Mouse (Mus musculus): ENCODE measurements around the gene Rftn1. TPM values are rescaled to one million over a fixed set of nuclear protein-coding genes. Genes with fewer than 3 reads are reported as not detected.
A peak's percentile ranks its signal among the peaks of the same experiment; 100 is the strongest.

Rftn1 gene
- polyA plus RNA-seq, 1 experiment from 2014 or later, result 37.8 TPM

DNA sequence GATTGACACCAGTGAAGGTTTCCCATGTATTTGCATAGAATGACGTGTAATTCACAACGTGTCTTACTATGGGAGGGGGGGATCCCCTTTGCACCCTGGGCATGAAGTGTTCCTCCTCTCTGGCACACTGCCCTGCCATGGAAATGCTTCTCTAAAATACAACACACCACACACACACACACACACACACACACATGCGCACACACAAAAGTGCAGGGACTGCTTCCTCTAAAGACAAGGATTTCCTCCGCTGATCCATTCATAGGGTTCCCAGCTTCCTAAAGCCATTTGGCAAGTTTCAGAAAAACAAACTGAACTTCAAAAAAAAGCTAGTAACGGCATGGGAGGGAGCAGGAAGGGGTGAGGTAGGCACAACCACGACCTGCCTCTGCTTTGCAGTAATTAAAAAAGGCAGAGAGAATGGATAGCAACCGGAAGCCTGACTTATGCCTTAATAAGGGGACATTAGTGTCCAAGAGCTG lies 20.5 kb downstream of the Rftn1 start:
- Histone ChIP-seq H3K9me3 (replicated peaks; ENCODE audit: control insufficient read depth, low read length) (peaks cover 3% of the 10 kb centered on the region), H3K4me1 (ENCODE audit: control insufficient read depth, insufficient read depth, low read length) (peaks cover 23% of the 10 kb centered on the region), H3K4me3 (ENCODE audit: low read length) (no peak overlapping the region), H3K9ac (ENCODE audit: low read length) (no peak overlapping the region), H3K36me3 (ENCODE audit: control insufficient read depth, insufficient read depth) (peaks cover 41% of the 10 kb centered on the region), H3K27me3 (ENCODE audit: control insufficient read depth, insufficient read depth, low read length) (no peaks in the 10 kb centered on the region), H3K4me2 (ENCODE audit: low read depth, low read length) (no peak overlapping the region), H3K27ac (ENCODE audit: low read length) (peak overlapping the region; percentile 19; the same call in 1 of the 2 replicates)
- WGBS, result 52% methylated on average over 7 of the region's 7 CpGs
- ATAC-seq (replicated peaks; ENCODE audit: extremely low read depth, insufficient read depth, low FRiP score), result 0 out of 2 replicates have a peak, but pooled peaks have one; percentile 35

DNA sequence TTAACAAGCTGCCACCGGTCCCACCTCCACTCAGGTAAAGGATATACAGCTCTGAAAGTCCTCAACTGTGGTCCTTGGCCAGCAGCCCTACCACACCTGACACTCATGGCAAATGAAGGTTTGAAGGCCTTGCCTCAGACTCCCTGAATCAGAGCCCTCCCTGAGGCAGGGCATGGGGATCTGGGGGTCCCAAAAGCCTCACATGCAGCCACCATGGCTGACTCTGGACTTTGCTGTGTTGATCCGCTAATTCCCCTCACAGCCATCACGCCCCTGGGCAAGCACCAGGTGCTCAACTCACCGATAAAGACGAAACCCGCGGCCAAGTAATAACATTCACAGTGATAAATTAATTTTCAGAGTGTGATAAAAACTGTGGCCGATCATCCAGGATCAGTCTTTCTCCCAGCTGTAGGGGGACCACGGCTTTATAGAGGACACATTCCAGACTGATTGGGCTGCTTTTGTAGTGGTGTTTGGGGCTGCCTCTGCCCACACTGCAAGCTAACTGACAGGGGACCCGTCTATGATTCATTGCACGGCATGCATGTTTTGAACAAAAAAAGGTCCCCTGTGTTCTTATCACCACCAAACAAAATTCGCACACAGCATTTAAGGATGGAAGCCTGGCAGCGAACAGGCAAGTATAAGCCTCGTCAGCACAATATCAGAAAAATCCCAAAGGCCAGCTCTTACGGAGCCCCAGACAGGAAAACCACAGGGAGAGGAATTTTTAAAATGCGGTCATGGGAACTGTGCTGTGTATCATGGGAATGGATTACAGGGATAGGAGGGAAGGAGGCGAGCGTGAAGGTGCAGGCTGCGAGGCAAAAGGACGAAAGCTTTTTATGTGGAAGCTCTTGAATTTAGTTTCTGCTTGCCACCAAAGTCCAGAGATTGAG lies 29.3 kb downstream of the Rftn1 start:
- H3K4me3 ChIP-seq (ENCODE audit: low read length), result no peak overlapping the region
- no peaks in the 10 kb centered on the region for H3K27me3 ChIP-seq (ENCODE audit: control insufficient read depth, insufficient read depth, low read length)
- 75% methylated on average over 20 of the region's 20 CpGs for WGBS
- peaks cover 8% of the 10 kb centered on the region for H3K9me3 ChIP-seq (replicated peaks; ENCODE audit: control insufficient read depth, low read length)
- peaks cover 3% of the 10 kb centered on the region; the same call in 1 of the 2 replicates for H3K4me1 ChIP-seq (ENCODE audit: control insufficient read depth, insufficient read depth, low read length)
- no peak for ATAC-seq (replicated peaks; ENCODE audit: extremely low read depth, insufficient read depth, low FRiP score)
- H3K9ac ChIP-seq (ENCODE audit: low read length), result no peak overlapping the region
- H3K4me2 ChIP-seq (ENCODE audit: low read depth, low read length), result no peak overlapping the region
- H3K36me3 ChIP-seq (ENCODE audit: control insufficient read depth, insufficient read depth), result peaks cover 25% of the 10 kb centered on the region
- no peak overlapping the region for H3K27ac ChIP-seq (ENCODE audit: low read length)

GRCm38 (mm10) chr17:50160357-50160756 lies 30.1 kb downstream of the Rftn1 start:
- Histone ChIP-seq H3K4me2 (ENCODE audit: low read depth, low read length) (no peak overlapping the region), H3K4me3 (ENCODE audit: low read length) (no peak overlapping the region), H3K4me1 (ENCODE audit: control insufficient read depth, insufficient read depth, low read length) (peaks cover 3% of the 10 kb centered on the region; the same call in 1 of the 2 replicates), H3K27ac (ENCODE audit: low read length) (no peak overlapping the region), H3K9ac (ENCODE audit: low read length) (no peak overlapping the region), H3K9me3 (replicated peaks; ENCODE audit: control insufficient read depth, low read length) (peaks cover 8% of the 10 kb centered on the region), H3K36me3 (ENCODE audit: control insufficient read depth, insufficient read depth) (peaks cover 17% of the 10 kb centered on the region), H3K27me3 (ENCODE audit: control insufficient read depth, insufficient read depth, low read length) (no peaks in the 10 kb centered on the region)
- no peak for ATAC-seq (replicated peaks; ENCODE audit: extremely low read depth, insufficient read depth, low FRiP score)
- WGBS, result 83% methylated on average over 6 of the region's 6 CpGs

GRCm38 (mm10) chr17:50159816-50160215 lies 30.7 kb downstream of the Rftn1 start:
- ATAC-seq (replicated peaks; ENCODE audit: extremely low read depth, insufficient read depth, low FRiP score), result no peak
- H3K9me3 ChIP-seq (replicated peaks; ENCODE audit: control insufficient read depth, low read length), result peaks cover 7% of the 10 kb centered on the region
- H3K4me3 ChIP-seq (ENCODE audit: low read length), result no peak overlapping the region
- no peaks in the 10 kb centered on the region for H3K27me3 ChIP-seq (ENCODE audit: control insufficient read depth, insufficient read depth, low read length)
- no peak overlapping the region for H3K27ac ChIP-seq (ENCODE audit: low read length)
- H3K4me1 ChIP-seq (ENCODE audit: control insufficient read depth, insufficient read depth, low read length), result peaks cover 3% of the 10 kb centered on the region; the same call in 1 of the 2 replicates
- peaks cover 12% of the 10 kb centered on the region for H3K36me3 ChIP-seq (ENCODE audit: control insufficient read depth, insufficient read depth)
- 87% methylated on average over 6 of the region's 6 CpGs for WGBS
- no peak overlapping the region for H3K9ac ChIP-seq (ENCODE audit: low read length)
- H3K4me2 ChIP-seq (ENCODE audit: low read depth, low read length), result no peak overlapping the region

GRCm38 (mm10) chr17:50158565-50158964 lies 31.9 kb downstream of the Rftn1 start:
- no peak overlapping the region for H3K4me2 ChIP-seq (ENCODE audit: low read depth, low read length)
- no peak for ATAC-seq (replicated peaks; ENCODE audit: extremely low read depth, insufficient read depth, low FRiP score)
- 58% methylated on average over 6 of the region's 6 CpGs for WGBS
- no peak overlapping the region for H3K4me3 ChIP-seq (ENCODE audit: low read length)
- H3K27ac ChIP-seq (ENCODE audit: low read length), result no peak overlapping the region
- H3K36me3 ChIP-seq (ENCODE audit: control insufficient read depth, insufficient read depth), result no peaks in the 10 kb centered on the region
- H3K27me3 ChIP-seq (ENCODE audit: control insufficient read depth, insufficient read depth, low read length), result no peaks in the 10 kb centered on the region
- H3K9ac ChIP-seq (ENCODE audit: low read length), result no peak overlapping the region
- H3K4me1 ChIP-seq (ENCODE audit: control insufficient read depth, insufficient read depth, low read length), result peaks cover 3% of the 10 kb centered on the region; the same call in 1 of the 2 replicates
- H3K9me3 ChIP-seq (replicated peaks; ENCODE audit: control insufficient read depth, low read length), result no peaks in the 10 kb centered on the region

- H3K9ac ChIP-seq (ENCODE audit: low read length), result no peak overlapping the region
- no peak overlapping the region for H3K27ac ChIP-seq (ENCODE audit: low read length)
- H3K9me3 ChIP-seq (replicated peaks; ENCODE audit: control insufficient read depth, low read length), result no peaks in the 10 kb centered on the region
- no peak for ATAC-seq (replicated peaks; ENCODE audit: extremely low read depth, insufficient read depth, low FRiP score)
- H3K27me3 ChIP-seq (ENCODE audit: control insufficient read depth, insufficient read depth, low read length), result no peaks in the 10 kb centered on the region
- peaks cover 3% of the 10 kb centered on the region; the same call in 1 of the 2 replicates for H3K4me1 ChIP-seq (ENCODE audit: control insufficient read depth, insufficient read depth, low read length)
- no peak overlapping the region for H3K4me2 ChIP-seq (ENCODE audit: low read depth, low read length)
- WGBS, result 88% methylated on average over 15 of the region's 15 CpGs
- H3K4me3 ChIP-seq (ENCODE audit: low read length), result no peak overlapping the region
- peaks cover 3% of the 10 kb centered on the region for H3K36me3 ChIP-seq (ENCODE audit: control insufficient read depth, insufficient read depth)
Measured at GRCm38 (mm10) chr17:50157190-50158150, 33.0 kb downstream of the Rftn1 start.

DNA sequence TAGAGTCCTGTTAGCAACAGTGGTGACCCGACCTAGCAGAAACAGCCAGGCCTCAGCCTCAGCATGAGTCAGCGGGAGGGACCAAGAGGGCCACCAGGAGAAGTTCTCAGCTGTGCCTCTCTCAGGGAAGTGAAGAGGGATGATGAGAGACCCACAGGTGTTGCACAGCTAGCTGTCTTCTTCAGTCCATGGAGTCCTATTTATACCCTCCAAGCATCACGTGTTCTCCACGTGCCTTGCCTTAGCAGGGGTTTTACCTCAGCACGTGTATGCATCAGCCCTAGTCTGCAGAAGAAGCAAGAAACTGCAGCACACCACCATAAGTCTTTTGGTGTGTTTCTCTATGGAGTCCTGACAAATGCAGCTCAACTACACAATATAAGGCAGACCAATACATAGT lies 38.4 kb downstream of the Rftn1 start:
- ATAC-seq (replicated peaks; ENCODE audit: extremely low read depth, insufficient read depth, low FRiP score), result no peak
- 88% methylated on average over 5 of the region's 5 CpGs for WGBS
- H3K27ac ChIP-seq (ENCODE audit: low read length), result no peak overlapping the region

DNA sequence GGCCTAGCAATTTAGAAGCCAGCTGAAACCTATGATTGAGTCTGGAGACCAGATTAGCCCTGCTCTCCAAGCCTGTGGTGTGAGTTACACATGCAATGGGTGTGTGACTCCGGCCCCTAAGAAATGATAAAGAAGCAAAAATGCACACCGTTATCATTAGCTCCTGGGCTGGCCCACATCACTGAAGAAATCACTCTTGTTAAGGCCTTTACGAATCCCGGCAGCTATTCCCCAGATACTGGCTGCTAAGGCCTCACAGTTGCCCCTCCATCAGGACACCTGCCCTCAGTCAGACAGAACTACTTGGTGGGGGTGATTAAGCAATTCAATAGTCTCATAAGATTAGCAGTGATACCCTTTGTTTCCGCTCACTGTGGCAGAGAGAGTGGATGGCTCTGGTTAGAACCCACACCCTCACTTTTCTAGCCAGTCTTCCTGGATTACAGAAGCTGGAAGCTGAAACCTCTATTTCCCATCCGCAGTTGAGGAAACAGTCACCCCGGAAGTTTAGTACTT lies 39.2 kb downstream of the Rftn1 start:
- 83% methylated on average over 7 of the region's 7 CpGs for WGBS

More for the DNA sequence above, 38.4 kb downstream of the Rftn1 start:
- Histone ChIP-seq H3K36me3 (ENCODE audit: control insufficient read depth, insufficient read depth) (peaks cover 3% of the 10 kb centered on the region), H3K4me1 (ENCODE audit: control insufficient read depth, insufficient read depth, low read length) (no peaks in the 10 kb centered on the region), H3K9ac (ENCODE audit: low read length) (no peak overlapping the region), H3K27me3 (ENCODE audit: control insufficient read depth, insufficient read depth, low read length) (no peaks in the 10 kb centered on the region), H3K9me3 (replicated peaks; ENCODE audit: control insufficient read depth, low read length) (no peaks in the 10 kb centered on the region), H3K4me2 (ENCODE audit: low read depth, low read length) (no peak overlapping the region), H3K4me3 (ENCODE audit: low read length) (no peak overlapping the region)

More for the DNA sequence above, 39.2 kb downstream of the Rftn1 start:
- no peaks in the 10 kb centered on the region for H3K27me3 ChIP-seq (ENCODE audit: control insufficient read depth, insufficient read depth, low read length)
- no peak overlapping the region for H3K27ac ChIP-seq (ENCODE audit: low read length)
- no peaks in the 10 kb centered on the region for H3K9me3 ChIP-seq (replicated peaks; ENCODE audit: control insufficient read depth, low read length)
- no peak overlapping the region for H3K9ac ChIP-seq (ENCODE audit: low read length)
- H3K36me3 ChIP-seq (ENCODE audit: control insufficient read depth, insufficient read depth), result peaks cover 8% of the 10 kb centered on the region
- H3K4me2 ChIP-seq (ENCODE audit: low read depth, low read length), result no peak overlapping the region
- H3K4me3 ChIP-seq (ENCODE audit: low read length), result no peak overlapping the region
- no peaks in the 10 kb centered on the region for H3K4me1 ChIP-seq (ENCODE audit: control insufficient read depth, insufficient read depth, low read length)
- no peak for ATAC-seq (replicated peaks; ENCODE audit: extremely low read depth, insufficient read depth, low FRiP score)
